Mouse (Mus musculus) forebrain, embryonic 14.5 days (tissue): ENCODE measurements at regions not wholly inside any gene's neighbourhood (a gene's known extent, or its start where the extent isn't known, plus 50 kb on each side); places are given as distances from the start of the nearest gene placed in this dataset.

Experiments
- ATAC-seq: fragments of 200-750 bp; cut with Nextera tagmentation; 2 replicates; pipeline ENCODE4 v1.8.0; 2017; ENCODE audit warnings: mild to moderate bottlenecking, moderate library complexity
- DNase-seq: peaks from one replicate; pipeline ENCODE4 v3.0.0-alpha.2; 2015; ENCODE audit warnings: low spot score
- H3K27ac ChIP-seq: fragments of 300-500 bp; sonication (generic); 2 replicates; pipeline ENCODE4 v1.5.1; 2014; ENCODE audit warnings: low read depth, mild to moderate bottlenecking, control low read depth, low read length, moderate library complexity
- H3K27me3 ChIP-seq: fragments of 300-500 bp; sonication (generic); replicated peaks from 2 replicates; pipeline ENCODE4 v1.6.1; 2014; ENCODE audit warnings: low read length, control low read depth, mixed read lengths; ENCODE audit not compliant: control insufficient read depth, insufficient read depth
- H3K36me3 ChIP-seq: fragments of 300-500 bp; sonication (generic); 2 replicates; pipeline ENCODE4 v1.6.1; 2014; ENCODE audit warnings: low read length, control low read depth; ENCODE audit not compliant: control insufficient read depth, insufficient read depth
- H3K4me1 ChIP-seq: fragments of 300-500 bp; sonication (generic); 2 replicates; pipeline ENCODE4 v1.6.1; 2014; ENCODE audit warnings: antibody characterized with exemption, low read length, control low read depth; ENCODE audit not compliant: control insufficient read depth, insufficient read depth
- H3K4me2 ChIP-seq: fragments of 300-500 bp; sonication (generic); 2 replicates; pipeline ENCODE4 v1.6.1; 2014; ENCODE audit warnings: mild to moderate bottlenecking, control low read depth, low read length
- H3K4me3 ChIP-seq: fragments of 300-500 bp; sonication (generic); 2 replicates; pipeline ENCODE4 v1.5.1; 2014; ENCODE audit warnings: low read depth, low read length, control low read depth
- H3K9ac ChIP-seq: fragments of 300-500 bp; sonication (generic); 2 replicates; pipeline ENCODE4 v1.6.1; 2014; ENCODE audit warnings: mild to moderate bottlenecking, low read length, control low read depth, moderate library complexity
- H3K9me3 ChIP-seq: fragments of 300-500 bp; sonication (generic); replicated peaks from 2 replicates; pipeline ENCODE4 v1.6.1; 2016; ENCODE audit warnings: low read length, control low read depth, mixed read lengths; ENCODE audit not compliant: control insufficient read depth
- WGBS: fragments of 180-500 bp; shearing (Covaris S2); extraction: QIAGEN DNeasy Blood & Tissue Kit; methylation state at CpG from one replicate; pipeline ENCODE4 v1.1.7; 2014; 5-methylcytosine and 5-hydroxymethylcytosine counted together

DNA sequence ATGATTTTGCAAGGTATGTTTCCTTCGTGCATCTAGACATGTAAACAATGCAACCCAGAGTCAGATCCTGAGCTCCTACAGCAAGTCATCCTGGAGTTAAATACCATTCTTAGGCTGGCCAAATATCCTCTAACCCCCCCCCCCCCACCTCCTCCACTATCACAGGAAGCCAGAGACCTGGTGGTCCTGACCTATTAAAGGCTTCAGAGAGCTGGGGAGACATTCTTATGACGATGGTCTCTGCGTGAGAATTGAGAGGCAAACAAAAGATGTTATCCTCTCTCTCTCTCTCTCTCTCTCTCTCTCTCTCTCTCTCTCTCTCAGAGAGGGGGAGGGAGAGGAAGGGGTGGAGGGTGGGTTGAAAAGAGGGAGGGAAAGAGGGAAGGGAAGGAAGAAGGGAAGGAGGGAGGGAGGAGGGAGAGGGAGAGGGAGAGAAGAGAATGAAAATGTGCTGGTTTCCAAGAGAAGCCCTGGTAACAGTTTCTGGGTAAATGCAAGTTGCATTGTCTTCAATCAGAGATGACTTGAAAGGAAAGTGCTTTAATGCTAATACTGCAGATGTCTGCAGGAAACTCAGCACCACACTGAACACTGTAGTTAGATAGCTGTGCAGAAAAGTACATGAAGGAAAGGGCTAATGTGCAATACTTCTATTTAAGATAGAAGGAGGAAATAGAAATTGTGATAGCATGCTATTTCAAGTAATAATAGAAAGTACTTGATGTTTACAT is 125.3 kb downstream of the Tmem38b start:
- peak overlapping the region; percentile 27; the same call in 1 of the 2 replicates for H3K27ac ChIP-seq
- WGBS: 13% methylated on average over 3 of the region's 3 CpGs
- H3K9ac ChIP-seq: no peak overlapping the region
- H3K36me3 ChIP-seq: no peaks in the 10 kb centered on the region
- DNase-seq (peak; percentile 48), ATAC-seq (peak; percentile 34; the same call in 1 of the 2 replicates)
- no peaks in the 10 kb centered on the region for H3K27me3 ChIP-seq
- H3K4me3 ChIP-seq: no peak overlapping the region
- no peak overlapping the region for H3K4me2 ChIP-seq
- H3K4me1 ChIP-seq: peaks cover 4% of the 10 kb centered on the region
- no peaks in the 10 kb centered on the region for H3K9me3 ChIP-seq

GRCm38 (mm10) chr4:53951734-53952109 is 125.9 kb downstream of the Tmem38b start:
- no peaks in the 10 kb centered on the region for H3K9me3 ChIP-seq
- H3K27me3 ChIP-seq: no peaks in the 10 kb centered on the region
- no peak overlapping the region for H3K4me2 ChIP-seq
- H3K9ac ChIP-seq: no peak overlapping the region
- H3K4me1 ChIP-seq: peaks cover 4% of the 10 kb centered on the region
- WGBS: 27% methylated on average over 5 of the region's 5 CpGs
- H3K36me3 ChIP-seq: no peaks in the 10 kb centered on the region
- no peak overlapping the region for H3K27ac ChIP-seq
- no peak overlapping the region for H3K4me3 ChIP-seq
- DNase-seq (peak; percentile 31), ATAC-seq (0 out of 2 replicates have a peak, but pooled peaks have one; percentile 18)

DNA sequence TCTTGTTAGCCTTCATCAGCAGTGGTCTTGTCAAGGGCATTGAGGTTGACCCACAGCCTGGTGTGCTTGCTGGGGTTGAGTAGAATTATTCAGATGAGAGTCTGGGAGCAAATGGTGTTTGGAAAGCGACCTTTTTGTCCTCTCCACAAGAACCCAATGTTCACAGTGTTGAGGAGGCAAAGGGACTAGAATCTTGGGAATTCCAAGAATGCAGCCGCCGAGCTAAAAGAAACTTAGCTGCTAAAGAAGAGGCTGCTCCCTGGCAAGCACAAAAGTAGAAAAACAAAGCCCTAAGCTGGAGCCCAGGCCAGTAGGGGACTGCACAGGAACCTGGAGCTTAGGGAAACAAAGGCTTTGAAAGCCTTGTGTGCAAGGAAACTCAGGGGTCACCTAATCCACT is 126.4 kb downstream of the Tmem38b start:
- DNase-seq (no peak), ATAC-seq (no peak)
- H3K4me1 ChIP-seq: peaks cover 4% of the 10 kb centered on the region
- H3K27me3 ChIP-seq: no peaks in the 10 kb centered on the region
- no peaks in the 10 kb centered on the region for H3K36me3 ChIP-seq
- H3K27ac ChIP-seq: no peak overlapping the region
- no peak overlapping the region for H3K4me2 ChIP-seq
- 5% methylated on average over 3 of the region's 3 CpGs for WGBS
- no peak overlapping the region for H3K9ac ChIP-seq
- no peaks in the 10 kb centered on the region for H3K9me3 ChIP-seq
- no peak overlapping the region for H3K4me3 ChIP-seq

GRCm38 (mm10) chr4:53962458-53962857 is 136.6 kb downstream of the Tmem38b start:
- whole genome bisulfite sequencing: 70% methylated on average over 3 of the region's 3 CpGs
- Histone ChIP-seq H3K4me2 (no peak overlapping the region), H3K36me3 (no peaks in the 10 kb centered on the region), H3K4me3 (no peak overlapping the region), H3K27me3 (no peaks in the 10 kb centered on the region), H3K9me3 (no peaks in the 10 kb centered on the region), H3K4me1 (no peaks in the 10 kb centered on the region), H3K9ac (no peak overlapping the region), H3K27ac (no peak overlapping the region)
- DNase-seq (no peak), ATAC-seq (no peak)

- ATAC-seq (no peak), DNase-seq (no peak)
- Histone ChIP-seq H3K4me1 (no peaks in the 10 kb centered on the region), H3K27me3 (no peaks in the 10 kb centered on the region), H3K9me3 (no peaks in the 10 kb centered on the region), H3K27ac (no peak overlapping the region), H3K4me3 (no peak overlapping the region), H3K36me3 (no peaks in the 10 kb centered on the region), H3K9ac (no peak overlapping the region), H3K4me2 (no peak overlapping the region)
Observed at GRCm38 (mm10) chr4:53970461-53970860, 144.6 kb downstream of the Tmem38b start.

- Histone ChIP-seq H3K4me2 (no peak overlapping the region), H3K9me3 (no peaks in the 10 kb centered on the region), H3K9ac (no peak overlapping the region), H3K4me1 (no peaks in the 10 kb centered on the region), H3K4me3 (no peak overlapping the region), H3K27me3 (no peaks in the 10 kb centered on the region), H3K36me3 (no peaks in the 10 kb centered on the region), H3K27ac (no peak overlapping the region)
- 91% methylated on average over 2 of the region's 2 CpGs for WGBS
- DNase-seq (no peak), ATAC-seq (no peak)
Observed at GRCm38 (mm10) chr4:53970960-53971359, 145.1 kb downstream of the Tmem38b start.

DNA sequence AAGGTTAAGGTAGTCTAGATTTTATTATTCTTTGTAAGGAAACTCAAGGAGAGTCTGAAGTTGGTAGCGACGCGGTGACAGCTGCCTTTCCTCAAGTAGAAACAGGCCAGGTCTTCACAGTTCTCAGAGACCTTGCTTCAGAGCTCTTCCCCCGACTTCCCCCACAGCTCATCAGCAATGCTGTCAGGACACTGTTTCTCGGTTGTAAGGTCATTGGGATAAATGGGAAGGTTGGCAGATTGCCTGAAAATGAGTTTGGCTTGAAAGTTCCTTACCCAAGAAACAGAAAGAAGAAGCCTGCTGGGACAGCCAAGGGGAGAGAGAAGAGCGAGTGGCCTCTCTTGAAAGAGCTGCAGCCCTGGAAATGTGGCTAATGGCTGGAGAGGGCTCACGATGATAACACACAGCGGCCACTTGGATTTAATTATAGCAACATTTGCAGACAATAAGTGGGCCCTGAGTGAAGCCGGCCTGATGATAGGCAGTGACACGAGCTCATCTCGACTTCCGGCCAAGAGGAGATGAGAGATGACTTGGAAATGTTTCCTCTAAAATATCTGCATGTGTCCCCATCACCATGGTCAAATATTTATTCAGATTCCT is 150.3 kb downstream of the Tmem38b start:
- no peak for ATAC-seq
- Histone ChIP-seq H3K36me3 (no peaks in the 10 kb centered on the region), H3K9me3 (no peaks in the 10 kb centered on the region), H3K4me1 (no peaks in the 10 kb centered on the region), H3K4me2 (no peak overlapping the region), H3K9ac (no peak overlapping the region), H3K27ac (no peak overlapping the region), H3K4me3 (no peak overlapping the region), H3K27me3 (no peaks in the 10 kb centered on the region)
- DNase-seq: peak; percentile 20
- WGBS: 84% methylated on average over 12 of the region's 12 CpGs

DNA sequence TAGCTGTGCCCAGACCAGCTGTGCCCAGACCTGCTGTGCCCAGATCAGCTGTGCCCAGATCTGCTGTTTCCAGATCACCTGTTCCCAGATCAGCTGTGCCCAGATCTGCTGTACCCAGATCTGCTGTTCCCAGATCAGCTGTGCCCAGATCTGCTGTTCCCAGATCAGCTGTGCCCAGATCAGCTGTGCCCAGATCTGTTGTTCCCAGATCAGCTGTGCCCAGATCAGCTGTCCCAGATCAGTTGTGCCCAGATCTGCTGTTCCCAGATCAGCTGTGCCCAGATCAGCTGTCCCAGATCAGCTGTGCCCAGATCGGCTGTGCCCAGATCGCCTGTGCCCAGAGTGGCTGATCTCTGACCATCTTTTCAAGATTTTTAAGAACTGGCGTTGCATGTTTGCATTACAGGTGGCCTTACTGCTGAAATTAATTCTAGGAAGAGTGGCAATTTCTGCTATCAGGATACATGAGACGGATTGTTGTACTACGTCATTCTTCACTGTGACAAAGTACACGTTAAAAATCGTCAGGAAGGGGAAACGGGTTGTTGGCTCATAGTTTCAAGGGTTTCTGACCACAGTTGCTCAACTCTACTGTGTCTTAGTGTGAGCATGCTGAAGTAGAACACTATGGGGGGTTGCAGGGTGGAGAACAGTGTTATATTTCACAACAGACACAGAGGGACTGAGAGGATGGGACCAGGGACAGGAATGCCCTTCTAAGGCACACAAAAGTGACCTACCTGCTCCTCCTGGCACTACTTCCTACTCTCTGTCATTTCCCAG is 160.9 kb downstream of the Tmem38b start:
- Histone ChIP-seq H3K27ac (no peak overlapping the region), H3K27me3 (no peaks in the 10 kb centered on the region), H3K36me3 (no peaks in the 10 kb centered on the region), H3K4me1 (no peaks in the 10 kb centered on the region), H3K9me3 (no peaks in the 10 kb centered on the region), H3K4me2 (no peak overlapping the region), H3K4me3 (no peak overlapping the region), H3K9ac (no peak overlapping the region)
- DNase-seq: no peak
- WGBS: 90% methylated on average over 8 of the region's 8 CpGs
- no peak for ATAC-seq

DNA sequence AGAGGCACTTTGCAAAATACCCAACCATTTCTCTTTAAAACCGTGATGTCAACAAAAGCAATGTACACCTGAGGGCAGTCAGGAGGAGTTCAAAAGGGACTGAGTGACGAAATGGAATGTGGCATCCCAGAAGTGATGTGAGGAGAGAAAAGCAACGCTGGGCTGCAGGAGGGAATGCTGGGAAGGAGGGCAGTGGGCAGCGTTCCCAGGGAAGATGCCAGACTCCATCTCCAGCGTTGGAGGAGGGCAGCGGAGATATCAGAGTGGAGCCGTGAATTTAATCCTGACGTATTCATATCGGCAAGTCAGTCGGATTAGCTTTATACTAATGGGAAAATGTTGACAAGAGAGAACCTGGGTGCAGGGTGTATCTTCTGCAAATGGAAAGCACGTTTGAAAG is 161.7 kb downstream of the Tmem38b start:
- no peak overlapping the region for H3K4me3 ChIP-seq
- ATAC-seq (no peak), DNase-seq (no peak)
- H3K9ac ChIP-seq: no peak overlapping the region
- H3K4me1 ChIP-seq: no peaks in the 10 kb centered on the region
- H3K4me2 ChIP-seq: no peak overlapping the region
- WGBS: 86% methylated on average over 11 of the region's 11 CpGs
- H3K9me3 ChIP-seq: no peaks in the 10 kb centered on the region
- H3K27ac ChIP-seq: no peak overlapping the region
- H3K36me3 ChIP-seq: no peaks in the 10 kb centered on the region
- no peaks in the 10 kb centered on the region for H3K27me3 ChIP-seq
